Mouse (Mus musculus) thymus, adult 18-20 months (tissue): ENCODE results near the gene Snw1.
"Not testable (repeated sequence)": the region's sequence is repeated elsewhere in the genome, so short reads cannot be mapped to it uniquely, and the experiment has no call there.

ENCODE experiments used
- DNase-seq, 2 experiments: peaks; one replicate each; pipeline ENCODE4 v3.0.0; 2022; ENCODE audit warnings: mixed read lengths in 2 of 2

Gene Snw1

GRCm38 (mm10) chr12:87471964-87472786, at the start of gene Snw1:
Snw1 (minus strand) TSS chr12:87472274.
- DNase-seq = peak; percentile 89 to 94

- DNase-seq = not testable (repeated sequence)
Observed at GRCm38 (mm10) chr12:87519616-87520015, 47.5 kb upstream of the Snw1 start.

GRCm38 (mm10) chr12:87514016-87514415, 41.9 kb upstream of the Snw1 start, which contains the start of gene Gm8300:
Gm8300 (plus strand) TSS chr12:87514316.
- not testable (repeated sequence) for DNase-seq

GRCm38 (mm10) chr12:87494421-87494820, 22.3 kb upstream of the Snw1 start, which contains the start of gene Gm5788:
Gm5788 (plus strand) TSS chr12:87494721.
- DNase-seq = not testable (repeated sequence)

- DNase-seq = not testable (repeated sequence)
Observed at GRCm38 (mm10) chr12:87488683-87489082, 16.6 kb upstream of the Snw1 start.

GRCm38 (mm10) chr12:87482482-87482881, 10.4 kb upstream of the Snw1 start:
- DNase-seq = not testable (repeated sequence)

- no peak for DNase-seq
Observed at GRCm38 (mm10) chr12:87474756-87475155, 2.7 kb upstream of the Snw1 start.

GRCm38 (mm10) chr12:87471421-87471963, 582 bp downstream of the Snw1 start:
- no peak for DNase-seq

GRCm38 (mm10) chr12:87470263-87471136, 1.6 kb downstream of the Snw1 start:
- DNase-seq = no peak

GRCm38 (mm10) chr12:87464678-87465297, 7.3 kb downstream of the Snw1 start:
- no peak for DNase-seq

GRCm38 (mm10) chr12:87449456-87449855, 22.6 kb downstream of the Snw1 start:
- DNase-seq = no peak

GRCm38 (mm10) chr12:87444211-87444610, 27.9 kb downstream of the Snw1 start:
- DNase-seq = no peak

- peak; percentile 70 to 80 for DNase-seq
Observed at GRCm38 (mm10) chr12:87443700-87444122, 28.4 kb downstream of the Snw1 start, which contains the start of the genes Slirp and Alkbh1. Slirp (plus strand) TSS chr12:87443896. Alkbh1 (minus strand) TSS chr12:87444017.

GRCm38 (mm10) chr12:87443115-87443699, 28.9 kb downstream of the Snw1 start:
- no peak for DNase-seq

- DNase-seq = no peak
Observed at GRCm38 (mm10) chr12:87442177-87443114, 29.6 kb downstream of the Snw1 start.

- DNase-seq = no peak
Observed at GRCm38 (mm10) chr12:87428885-87429284, 43.2 kb downstream of the Snw1 start.

GRCm38 (mm10) chr12:87428295-87428694, 43.8 kb downstream of the Snw1 start:
- no peak for DNase-seq

GRCm38 (mm10) chr12:87426354-87427031, 45.6 kb downstream of the Snw1 start:
- no peak for DNase-seq

GRCm38 (mm10) chr12:87424516-87424915, 47.6 kb downstream of the Snw1 start:
- no peak for DNase-seq

GRCm38 (mm10) chr12:87423700-87424099, 48.4 kb downstream of the Snw1 start:
- DNase-seq = no peak
